Mouse (Mus musculus) testis, adult 2 months (tissue): ENCODE results near the gene Pim3.
A peak's percentile ranks its signal among the peaks of the same experiment; 100 is the strongest.

Experiments used
- CTCF ChIP-seq: fragments of 200-500 bp; IDR thresholded peaks from 2 replicates; pipeline ENCODE4 v1.5.1; 2012; ENCODE audit warnings: low read depth, mild to moderate bottlenecking, inconsistent platforms, low read length, moderate library complexity; ENCODE audit not compliant: control insufficient read depth, insufficient read depth, insufficient replicate concordance
- POLR2A ChIP-seq: fragments of 200-500 bp; IDR thresholded peaks from 2 replicates; pipeline ENCODE4 v1.6.1; 2012; ENCODE audit warnings: low read depth, mild to moderate bottlenecking, inconsistent platforms, low read length, moderate library complexity; ENCODE audit not compliant: control insufficient read depth

DNA sequence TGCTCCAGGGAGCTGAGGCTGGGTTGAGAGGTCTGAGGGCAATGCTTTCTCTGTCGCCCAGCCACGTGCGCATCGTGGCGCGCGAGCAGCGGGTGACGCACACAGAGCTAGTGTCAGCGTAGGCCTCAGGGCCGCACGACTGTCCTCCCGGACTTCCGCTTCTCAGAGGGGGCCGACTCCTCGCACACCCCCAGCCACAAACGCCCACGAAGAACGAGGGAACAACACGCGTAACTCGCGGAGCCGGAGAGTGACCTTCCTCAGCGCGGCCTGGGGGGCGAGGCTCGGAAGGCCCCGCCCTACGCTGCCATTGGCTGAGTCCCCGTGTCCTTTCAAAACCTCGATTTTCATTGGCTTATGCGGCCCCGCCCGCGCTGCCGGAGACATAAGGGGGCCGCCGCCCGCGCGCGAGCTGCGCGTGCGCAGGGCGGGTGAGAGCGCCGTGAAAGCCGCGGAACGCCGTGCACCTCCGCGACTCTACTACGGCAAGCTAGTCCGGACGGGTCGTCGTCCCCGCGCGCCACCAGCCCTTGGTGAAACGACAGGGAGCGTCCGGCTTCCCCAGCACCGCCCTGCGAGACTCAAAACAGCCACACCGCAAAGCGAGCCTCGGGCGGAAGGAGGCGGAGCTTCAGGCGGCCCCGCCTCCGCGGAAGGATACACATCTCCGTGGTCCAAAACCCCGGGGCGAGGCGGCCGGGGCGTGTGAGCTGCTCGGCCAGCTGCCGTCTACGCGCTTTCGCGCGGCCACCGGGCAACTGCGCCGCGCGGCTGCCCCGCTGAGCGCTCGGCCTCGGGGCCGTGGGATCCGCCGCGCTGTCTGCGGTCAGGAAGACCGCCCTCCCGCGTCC is at the start of gene Pim3:
- TF ChIP-seq CTCF = no peak
- peak; percentile 88 for TF ChIP-seq POLR2A
